Mouse (Mus musculus) B cell, adult 2 months (primary cell): ENCODE data around the gene Hoxd10.

Source experiments
- DNase-seq, 2 experiments: peaks; one replicate each; pipeline ENCODE4 v3.0.0; 2022

Gene Hoxd10

DNA sequence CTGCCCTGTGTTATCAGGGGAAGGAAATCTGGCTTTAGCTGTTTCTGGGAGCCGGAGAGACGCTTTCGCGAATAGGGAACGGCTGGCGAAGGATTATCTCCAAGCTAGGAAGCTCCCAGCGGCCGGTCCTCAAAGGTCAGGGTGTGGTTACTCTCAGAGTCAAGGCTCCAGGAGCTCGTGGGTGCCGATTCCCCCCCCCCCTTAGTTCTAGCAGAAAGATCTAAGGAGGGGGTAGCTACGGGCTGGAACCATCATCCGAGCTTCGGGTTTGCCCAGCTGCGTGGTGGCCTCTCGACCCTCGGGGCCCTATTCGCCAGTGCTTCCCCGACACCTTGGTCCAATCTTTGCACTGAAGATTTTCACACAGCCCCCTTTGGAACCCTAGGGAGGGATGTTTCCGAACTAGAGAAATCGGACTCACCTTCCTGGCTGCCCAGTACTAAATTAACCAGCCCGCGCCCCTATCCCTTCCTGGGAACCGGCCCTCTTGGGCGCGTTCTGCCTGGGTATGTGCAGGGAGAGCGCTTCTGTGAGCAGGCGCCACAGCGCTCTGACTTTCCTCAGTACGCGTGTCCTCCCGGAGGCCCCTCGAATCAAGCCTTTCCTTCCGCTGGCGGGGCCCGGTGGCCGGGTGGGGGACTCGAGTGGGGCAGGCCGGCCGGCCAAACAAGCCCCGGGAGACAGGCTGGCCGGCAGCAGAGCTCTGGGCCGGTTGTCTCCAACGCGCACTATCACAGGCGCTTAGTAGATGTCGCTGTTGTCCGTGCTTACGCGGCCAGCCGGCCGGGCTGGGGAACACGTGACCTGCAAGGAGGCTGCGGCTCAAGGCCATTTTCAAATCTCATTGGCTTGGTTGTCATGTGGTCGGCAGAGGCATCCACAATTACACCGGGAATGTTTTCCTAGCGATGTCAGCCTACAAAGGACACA is at the start of gene Hoxd10:
Gene Hoxd10 (plus strand): TSS at position 903 of the 930 bp plus-strand sequence.
- DNase-seq: no peak

DNA sequence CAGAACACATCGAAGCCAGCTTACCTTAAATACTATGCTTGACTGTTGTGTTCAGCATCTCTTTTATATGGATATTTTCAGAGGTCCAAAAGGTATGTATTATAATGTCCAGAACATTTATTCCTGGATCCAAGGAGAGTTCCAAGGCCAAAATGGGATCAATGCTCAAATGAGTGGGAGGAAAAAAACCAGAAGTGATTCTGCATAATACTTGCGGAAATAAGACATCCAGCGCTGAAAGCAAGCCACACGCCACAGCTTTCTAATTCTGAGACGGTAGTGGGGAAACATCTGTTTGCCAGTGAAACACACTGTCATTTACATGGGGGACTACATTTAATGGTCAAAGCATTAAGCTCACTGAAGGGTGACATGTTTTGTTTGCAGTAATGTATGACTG is 49.3 kb upstream of the Hoxd10 start:
- no peak for DNase-seq

DNA sequence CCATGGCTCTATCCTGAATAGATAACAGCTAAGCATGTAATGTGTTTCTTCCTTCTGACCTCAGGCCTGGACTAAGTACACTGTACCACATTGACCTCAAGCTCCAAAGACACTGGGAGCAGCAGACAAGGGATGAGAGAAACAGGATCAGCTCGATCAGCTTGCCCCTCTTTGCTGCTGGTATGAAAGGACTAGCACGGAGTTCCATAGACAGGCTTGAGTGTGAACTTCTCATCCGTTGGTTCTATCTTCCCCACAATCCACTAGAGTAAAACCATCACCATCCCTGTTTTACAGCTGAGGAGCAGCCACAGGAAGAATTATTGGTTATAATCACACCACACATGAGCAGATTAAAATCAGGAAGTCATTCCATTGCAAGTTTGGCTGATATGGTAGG is 46.1 kb upstream of the Hoxd10 start:
- DNase-seq: no peak

DNA sequence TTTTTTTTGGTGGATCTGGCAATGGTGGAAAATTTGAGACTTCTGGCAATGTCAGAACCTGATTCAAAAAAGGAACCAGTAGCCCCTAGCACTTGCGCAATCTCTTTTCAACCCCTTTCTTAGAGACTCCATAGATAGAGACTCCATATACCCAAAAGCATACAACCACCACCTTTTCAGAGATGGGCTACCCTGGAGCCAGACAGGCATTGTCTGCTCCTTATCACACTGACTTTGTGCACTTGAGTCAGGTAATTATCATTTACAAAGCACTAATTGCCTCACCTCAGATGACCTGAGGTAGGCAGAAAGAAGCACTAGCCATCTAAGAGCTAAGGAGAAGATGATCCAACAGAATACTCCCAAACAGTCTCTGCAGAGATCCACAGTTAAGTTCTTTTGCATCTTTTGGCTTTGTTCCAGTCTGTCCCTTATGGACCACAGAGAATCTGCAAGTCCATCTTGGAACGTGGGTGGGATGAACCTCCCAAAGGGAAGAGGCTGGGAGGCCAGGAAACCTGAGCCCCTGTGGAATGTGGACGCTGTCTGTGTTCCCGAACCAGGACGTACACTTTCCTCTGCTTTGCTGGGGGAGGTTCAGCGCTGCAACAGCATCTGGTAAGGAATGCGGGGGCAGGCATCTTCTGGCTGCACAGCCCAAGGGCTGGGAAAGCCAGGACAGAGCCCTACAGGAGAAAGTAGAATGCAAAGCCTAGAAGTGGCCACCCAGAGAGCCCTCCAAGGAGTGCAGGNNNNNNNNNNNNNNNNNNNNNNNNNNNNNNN is 44.5 kb upstream of the Hoxd10 start:
- no peak for DNase-seq

DNA sequence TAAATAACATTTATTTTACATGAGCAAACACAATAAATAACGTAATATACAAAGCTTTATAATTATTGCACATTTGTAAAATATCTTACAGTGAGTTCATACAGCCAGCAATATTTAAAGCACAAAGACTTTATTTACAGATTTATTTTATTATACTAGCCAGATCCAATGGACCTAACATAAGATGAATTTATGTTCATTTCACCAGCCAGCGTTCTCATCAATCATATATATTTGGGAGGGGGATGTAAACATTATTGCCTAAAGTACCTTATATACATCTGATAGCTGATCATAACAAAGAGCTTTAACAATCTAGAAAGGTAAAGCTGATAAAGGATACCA is 38.8 kb upstream of the Hoxd10 start:
- no peak for DNase-seq

DNA sequence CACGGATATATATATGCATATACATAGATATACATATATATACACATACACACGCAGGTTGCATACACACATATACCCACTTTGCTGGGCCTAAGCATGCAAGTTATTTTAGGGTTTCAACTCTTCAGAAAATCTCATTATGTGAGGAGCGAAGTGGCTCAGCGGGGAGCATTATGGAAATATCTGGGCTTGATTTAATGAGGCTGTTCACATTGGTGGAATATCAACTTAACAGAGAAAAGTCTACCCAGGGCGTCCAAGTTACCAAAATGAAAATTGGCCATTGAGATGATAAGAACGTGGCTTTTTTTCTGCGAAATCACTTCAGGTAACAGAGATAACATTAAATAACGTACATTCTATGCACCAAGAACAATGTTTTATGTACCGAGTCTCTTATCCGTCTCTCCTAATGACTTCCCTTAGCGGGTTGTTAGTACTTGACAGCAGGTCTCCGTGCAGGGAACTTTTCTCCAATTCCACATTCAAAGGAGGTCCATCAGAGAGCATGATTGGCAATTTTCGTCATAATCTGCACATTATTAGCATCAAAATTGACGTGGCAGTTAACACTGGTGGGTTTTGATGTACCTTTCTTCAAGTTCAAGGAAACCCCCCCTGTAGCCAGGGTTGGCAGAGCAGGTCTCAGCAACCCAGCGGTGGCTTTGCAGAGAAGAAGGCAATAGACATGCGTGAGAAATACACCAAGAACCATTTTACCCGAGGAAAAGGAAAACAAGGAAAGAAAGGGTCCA is 37.8 kb upstream of the Hoxd10 start:
- no peak for DNase-seq

DNA sequence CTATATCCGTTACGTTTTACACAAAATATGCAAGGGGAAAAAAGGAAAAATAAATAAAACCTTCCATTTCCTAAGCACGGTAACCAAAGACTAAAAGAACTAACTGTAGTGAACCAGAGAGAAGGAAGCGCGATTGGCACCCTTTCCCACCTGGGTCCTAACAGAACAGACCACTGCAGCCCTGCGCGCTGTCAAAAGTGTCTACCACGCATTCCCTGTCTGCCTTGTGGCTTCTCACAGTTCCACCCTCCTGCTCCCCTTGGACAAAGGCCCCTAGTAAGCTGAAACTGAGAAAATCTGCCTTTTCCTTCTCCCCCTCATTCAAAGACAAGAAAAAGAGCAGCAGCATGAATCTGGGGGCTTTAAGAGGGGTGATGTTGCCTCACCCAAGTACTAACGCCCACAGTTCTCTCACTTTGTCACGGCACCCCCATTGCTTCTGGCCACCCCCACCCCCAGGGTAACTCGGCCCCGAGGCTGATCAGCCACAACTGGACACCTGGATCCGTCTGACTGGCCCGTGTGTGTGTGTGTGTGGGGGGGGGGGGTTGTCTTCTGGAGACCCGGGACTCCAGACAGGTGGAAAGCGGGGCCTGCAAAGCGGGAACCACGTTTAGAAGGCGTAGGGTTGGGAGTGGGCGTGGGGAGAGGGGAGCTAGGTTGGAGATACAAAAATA is 36.8 kb upstream of the Hoxd10 start:
- no peak for DNase-seq

DNA sequence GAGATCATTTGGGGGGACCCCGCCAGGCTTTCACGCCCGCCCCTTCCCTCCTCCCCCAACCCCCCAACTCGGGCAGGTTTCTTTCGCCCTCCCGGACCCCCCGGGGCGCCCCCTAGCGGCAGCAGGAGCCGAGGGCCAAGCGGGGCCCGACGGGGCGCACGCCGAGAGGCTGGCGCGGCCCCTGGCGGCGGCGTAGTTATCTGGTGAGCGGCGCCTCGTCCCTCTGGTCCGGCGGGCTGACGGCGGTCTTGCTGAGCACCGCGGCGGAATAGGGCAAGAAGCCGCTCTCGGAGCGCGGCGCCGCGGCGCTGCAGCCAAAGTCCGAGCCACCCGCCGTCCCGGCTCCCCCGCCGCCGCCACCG is 36.3 kb upstream of the Hoxd10 start:
- DNase-seq: peak in 1 of 2 experiments; percentile 39

DNA sequence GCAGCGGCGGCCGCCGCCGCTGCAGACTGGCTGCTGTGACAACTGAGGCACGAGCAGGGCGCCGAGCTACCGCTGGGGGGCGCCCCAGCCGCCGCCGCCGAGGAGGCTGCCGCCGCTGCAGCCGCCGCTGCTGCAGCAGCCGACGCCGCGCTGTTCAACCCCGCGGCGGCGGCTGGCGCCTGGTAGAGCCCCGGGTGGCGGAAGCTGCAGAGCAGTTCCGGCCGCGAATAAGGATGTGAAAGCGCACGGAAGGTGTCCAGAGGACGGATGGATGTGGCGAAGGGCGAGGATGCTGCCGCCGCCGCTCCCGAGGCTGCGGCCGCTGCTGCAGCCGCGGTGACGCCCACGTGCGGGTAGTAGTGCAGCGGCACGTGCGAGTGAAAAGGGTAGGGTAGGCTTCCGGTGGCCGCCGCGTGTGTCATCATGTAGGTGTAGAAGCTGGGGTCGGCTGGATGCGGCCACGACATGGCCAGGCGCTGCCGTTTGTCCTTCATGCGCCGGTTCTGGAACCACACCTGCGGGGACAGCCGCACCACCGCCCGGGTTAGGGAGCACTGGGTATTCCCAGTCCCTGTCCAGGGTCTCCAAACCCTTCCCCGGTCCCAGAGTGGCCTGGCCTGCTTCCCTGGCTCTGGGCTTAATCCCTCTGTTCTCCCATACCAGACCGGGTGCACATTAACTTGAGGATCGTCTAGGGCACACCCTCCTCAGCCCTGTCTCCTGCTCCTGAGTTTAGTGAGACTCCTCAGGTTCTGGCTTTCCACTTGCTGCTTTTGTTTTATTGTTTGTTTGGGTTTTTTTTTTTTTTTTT is 35.7 kb upstream of the Hoxd10 start:
- peak; percentile 61 to 67 for DNase-seq

DNA sequence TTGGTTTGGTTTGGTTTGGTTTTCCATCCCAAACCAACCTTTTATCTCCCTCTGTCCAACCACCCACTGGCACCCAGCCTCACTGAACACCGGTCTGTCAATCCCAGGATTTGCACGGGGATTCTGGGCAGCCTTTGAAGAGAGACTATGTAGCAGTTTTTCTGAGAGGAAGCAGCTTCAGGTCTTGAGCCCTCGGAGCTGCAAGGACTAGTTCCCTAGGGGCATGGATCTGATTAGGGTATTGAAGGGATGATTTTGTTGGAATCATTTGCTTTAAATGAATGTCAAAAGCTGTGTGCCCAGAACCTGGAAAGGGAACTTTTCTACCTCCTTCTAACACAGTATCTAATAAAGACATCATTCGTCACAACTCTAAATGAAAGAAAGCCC is 35.1 kb upstream of the Hoxd10 start:
- DNase-seq: peak in 1 of 2 experiments; percentile 19

DNA sequence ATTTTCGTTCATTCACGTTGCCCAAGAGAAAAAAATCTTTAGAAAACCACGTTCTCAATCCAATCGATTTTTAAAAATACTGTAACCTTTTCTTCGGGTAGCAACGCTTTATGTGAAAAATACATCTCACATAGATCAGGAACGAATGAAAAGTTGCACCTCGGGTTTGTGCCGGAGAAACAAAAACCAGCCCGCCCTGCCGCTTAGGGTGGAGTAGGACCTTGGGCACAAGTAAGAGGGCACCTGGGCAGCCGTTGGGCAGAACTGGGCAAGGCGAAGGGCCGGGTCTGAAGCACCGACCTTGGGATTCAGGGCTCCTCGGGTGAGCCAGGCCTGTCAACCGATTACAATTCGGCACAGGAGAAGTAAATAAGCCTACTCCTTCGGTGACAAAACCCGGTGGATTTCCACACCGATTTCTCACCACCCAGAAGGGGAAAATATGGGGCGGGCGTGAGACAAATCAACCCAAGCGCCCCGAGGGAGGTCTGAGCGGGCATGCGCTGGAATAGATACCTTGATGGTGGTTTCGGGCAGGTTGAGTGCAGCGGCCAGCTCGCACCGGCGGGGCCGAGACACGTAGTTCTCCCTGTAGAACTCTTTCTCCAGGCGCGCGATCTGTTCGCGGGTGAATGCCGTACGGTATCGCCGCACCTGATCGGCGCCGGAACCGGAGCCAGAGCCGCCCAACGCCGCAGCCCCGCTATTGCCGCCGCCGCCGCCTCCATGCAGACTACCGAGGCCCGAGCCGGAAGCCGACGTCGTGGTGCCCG is 34.3 kb upstream of the Hoxd10 start:
- DNase-seq: peak; percentile 48 to 56

DNA sequence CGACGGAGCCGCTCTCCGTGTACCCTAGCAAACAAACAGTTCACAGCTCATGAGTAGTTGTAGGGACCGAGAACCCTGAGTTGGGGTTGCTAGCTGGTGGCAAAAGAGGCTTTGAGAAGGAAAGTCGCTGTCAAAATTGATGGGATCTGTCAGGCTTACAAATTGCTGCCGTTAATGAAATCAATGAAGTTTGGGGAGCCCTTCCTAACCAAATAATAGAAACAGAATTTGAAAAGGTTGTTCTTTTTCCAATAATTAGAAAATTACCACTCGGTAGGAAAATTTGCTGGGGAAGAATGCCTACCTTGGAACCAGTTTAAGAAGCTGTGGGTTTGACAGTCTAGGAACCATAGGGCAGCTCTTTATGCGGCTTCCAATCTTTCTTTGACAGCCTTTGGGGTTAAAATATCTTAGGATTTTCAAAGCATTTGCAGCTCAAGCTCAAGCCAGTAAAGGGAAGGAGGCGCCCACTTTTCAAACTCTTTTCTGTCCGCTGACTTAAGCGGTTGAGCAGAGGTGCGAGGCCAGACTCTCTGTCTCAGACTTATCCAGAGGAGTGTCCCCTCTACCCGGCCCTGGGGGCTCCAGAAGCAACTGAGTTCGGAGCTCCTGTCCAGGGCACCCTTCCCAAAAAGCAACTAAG is 33.6 kb upstream of the Hoxd10 start:
- DNase-seq: peak in 1 of 2 experiments; percentile 25

DNA sequence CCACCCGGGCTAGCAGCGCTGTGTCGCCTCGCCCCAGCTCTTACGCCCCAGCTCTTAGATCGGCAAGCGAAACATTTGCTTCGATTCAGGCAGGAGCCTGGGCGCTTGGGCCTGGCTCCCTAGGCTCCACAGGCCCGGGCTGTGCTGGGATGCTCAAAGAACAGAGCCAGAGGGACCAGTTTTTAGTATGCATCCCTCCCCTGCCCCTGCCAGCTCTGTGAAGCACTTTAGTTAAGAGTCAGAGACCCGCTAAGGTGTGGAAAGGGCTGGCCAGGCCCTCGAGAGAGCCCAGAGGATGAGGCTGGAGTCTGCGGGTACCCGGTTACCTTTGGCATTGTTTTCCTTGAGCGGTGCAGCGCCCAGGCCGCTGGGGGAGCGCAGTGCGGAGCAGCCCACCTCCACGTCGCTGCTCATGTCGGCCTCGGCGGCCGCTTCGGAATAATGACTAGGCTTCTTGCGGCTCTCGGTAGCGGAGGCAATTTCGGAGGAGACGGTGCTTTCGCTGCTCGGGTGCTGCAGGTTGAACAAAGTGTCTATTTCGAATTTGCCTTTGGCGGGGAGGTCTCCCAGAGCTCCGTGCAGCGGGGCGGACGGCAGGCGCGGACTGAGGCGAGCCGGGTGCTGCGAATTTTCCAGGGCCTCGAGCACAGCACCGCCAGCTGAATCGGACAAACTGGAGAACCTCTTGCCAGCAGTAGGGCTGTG is 32.9 kb upstream of the Hoxd10 start:
- DNase-seq: peak in 1 of 2 experiments; percentile 28

DNA sequence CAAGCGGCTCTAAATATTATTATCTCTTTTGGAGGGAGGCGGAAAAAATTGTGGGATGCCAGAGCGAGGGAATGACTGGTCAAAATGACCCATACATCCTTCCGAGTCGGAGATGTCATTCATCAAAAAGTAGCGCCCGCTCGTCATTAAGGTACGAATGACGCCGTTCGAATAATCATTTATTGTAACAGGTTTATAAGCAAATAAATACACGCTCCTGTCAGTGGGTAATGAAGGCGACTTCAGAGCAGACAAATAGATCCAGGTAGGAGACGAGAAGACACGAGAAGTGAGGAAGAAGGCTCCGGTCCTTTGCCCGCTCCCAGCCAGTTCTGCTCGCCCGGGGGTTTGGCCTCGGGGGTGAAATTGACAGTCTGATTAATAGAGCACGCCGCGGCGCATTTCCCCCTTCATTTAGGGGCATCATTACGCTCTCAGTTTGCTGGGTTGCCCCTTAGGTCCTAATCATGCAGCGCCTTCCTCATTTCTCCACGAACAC is 32.2 kb upstream of the Hoxd10 start, which contains the start of gene Evx2:
Gene Evx2 (minus strand): TSS at position 51 of the 499 bp plus-strand sequence.
- DNase-seq: peak in 1 of 2 experiments; percentile 20

DNA sequence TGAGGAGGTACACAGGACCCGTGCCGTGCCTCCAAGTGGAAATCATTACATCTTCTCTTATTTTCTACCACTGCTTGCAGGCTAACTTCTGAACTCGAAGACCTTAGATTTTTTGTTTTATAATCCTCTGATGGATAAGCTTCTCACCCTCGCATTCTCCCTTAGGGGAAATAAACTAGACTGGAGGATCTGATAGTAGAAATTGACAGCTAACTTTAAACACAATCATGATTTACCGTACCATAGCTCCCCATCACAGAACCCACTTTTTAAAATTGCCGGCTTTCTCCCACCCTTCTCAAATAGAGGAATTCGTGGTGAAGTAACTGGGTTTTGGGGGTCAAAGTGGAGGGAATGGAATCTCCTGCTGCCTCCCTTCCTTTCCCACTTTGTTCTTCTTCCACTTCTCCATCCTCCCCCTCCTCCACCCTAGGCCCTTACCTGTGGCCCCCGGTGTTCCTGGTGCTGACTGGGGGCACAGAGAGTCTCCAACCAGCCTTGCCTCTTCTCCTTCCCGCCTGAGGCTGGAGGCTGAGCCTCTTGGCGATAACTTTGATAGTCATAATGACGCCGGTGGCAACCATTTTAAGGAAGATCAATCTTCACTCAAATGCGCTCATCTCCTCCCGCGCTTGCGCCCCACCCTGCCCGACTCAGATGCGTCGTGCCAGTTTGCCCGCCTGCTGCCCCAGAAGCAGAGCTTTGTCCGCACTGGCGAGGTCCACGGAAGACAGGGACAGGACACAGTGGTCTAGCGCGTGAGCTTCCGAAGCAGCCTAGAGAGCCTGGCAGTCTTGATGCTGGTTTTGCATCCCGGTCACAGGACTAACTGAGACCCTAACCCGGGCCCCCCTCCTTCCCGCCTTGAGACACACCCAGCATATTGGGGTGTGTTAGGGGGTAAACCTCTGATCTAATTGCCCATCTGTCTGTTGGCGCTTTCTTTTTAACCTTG is 31.0 kb upstream of the Hoxd10 start:
- peak in 1 of 2 experiments; percentile 20 for DNase-seq

DNA sequence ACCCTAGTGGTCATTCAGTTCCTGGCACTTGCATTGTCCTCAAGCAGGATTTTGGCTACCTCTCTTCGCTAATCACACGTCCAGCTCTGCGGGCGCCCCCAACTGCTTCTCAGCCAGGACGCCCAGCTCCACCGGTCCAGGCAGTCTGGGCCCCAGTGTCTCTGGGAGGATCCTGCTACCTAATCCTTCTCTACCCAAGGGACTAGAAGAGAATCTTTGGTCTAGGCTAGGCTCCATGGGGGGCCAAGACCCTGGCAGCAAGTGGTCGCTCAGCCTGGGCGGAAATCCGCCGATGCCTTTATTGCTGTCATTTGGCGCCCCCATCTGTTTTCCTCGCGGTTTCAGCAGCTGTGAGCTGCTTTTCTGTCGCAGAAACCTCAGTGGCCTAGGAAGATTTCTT is 30.0 kb upstream of the Hoxd10 start:
- DNase-seq: peak in 1 of 2 experiments; percentile 21

DNA sequence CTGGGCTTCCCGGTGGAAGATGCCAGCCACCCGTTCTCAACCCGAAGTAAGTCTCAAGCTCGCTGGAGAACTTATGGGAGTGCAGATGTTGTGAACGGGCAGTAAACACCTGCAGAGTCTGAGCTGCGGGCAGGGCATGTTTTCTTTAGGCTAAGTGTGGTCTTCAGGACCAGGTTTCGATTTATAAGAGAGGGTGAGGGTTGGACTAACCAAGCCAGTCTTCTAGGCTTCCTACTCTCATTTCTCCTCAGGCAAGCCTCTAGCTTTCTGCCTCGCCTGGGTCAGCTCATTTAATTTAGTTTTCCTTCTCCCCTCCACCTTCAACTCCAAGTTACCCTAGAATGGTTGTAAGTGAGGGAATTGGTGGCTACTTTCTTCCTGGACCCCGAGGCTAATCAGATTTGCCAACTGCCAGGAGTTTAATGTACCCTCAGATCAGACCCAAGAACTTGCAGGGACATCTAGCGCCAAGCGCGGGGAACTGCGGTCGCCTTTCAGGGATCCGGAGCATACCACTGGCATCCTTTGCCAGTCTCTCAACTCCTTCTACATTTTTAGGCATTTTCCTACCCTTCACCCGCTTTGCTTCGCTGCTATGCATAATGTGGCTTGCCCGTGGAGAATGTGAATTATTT is 28.3 kb upstream of the Hoxd10 start:
- DNase-seq: peak in 1 of 2 experiments; percentile 30

DNA sequence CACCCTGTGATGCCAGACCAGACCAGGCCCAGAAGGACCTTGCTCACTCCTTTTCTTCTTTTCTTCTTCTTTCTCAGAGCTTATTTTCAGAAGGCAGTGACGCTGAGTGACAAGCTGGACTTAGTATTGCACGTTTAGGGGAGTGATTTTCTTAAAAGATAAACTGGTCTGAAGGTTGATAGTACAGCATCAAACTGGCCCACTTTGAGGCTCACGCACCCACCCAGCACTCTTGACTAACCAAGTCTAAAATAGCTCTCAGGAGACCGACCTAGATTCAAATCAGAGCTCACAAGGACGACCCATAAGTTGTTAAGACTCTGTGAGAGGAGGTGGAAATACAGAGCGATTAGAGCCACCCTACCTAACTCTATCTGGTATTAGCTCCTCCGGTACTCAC is 25.3 kb upstream of the Hoxd10 start:
- DNase-seq: no peak
